Mouse (Mus musculus) hindbrain, embryonic 13.5 days (tissue): ENCODE data around the gene Inka1. TPM values are rescaled to one million over a fixed set of nuclear protein-coding genes. Genes with fewer than 3 reads are reported as not detected.

Experiments used
- ATAC-seq: fragments of 200-750 bp; cut with Nextera tagmentation; 2 replicates; pipeline ENCODE4 v1.8.0; 2017; ENCODE audit warnings: moderate TSS enrichment; ENCODE audit not compliant: low FRiP score
- H3K27ac ChIP-seq: fragments of 300-500 bp; sonication (generic); 2 replicates; pipeline ENCODE4 v1.5.1; 2015; ENCODE audit warnings: inconsistent platforms, mild to moderate bottlenecking, moderate library complexity
- H3K27me3 ChIP-seq: fragments of 300-500 bp; sonication (generic); 2 replicates; pipeline ENCODE4 v1.6.1; 2015; ENCODE audit warnings: mild to moderate bottlenecking, inconsistent platforms
- H3K36me3 ChIP-seq: fragments of 300-500 bp; sonication (generic); 2 replicates; pipeline ENCODE4 v1.6.1; 2015; ENCODE audit warnings: mild to moderate bottlenecking, inconsistent platforms
- H3K4me1 ChIP-seq: fragments of 300-500 bp; sonication (generic); replicated peaks from 2 replicates; pipeline ENCODE4 v1.6.1; 2015; ENCODE audit warnings: inconsistent platforms
- H3K4me2 ChIP-seq: fragments of 300-500 bp; sonication (generic); 2 replicates; pipeline ENCODE4 v1.6.1; 2015; ENCODE audit warnings: inconsistent platforms, mild to moderate bottlenecking, moderate library complexity
- H3K4me3 ChIP-seq: fragments of 300-500 bp; sonication (generic); 2 replicates; pipeline ENCODE4 v1.5.1; 2015; ENCODE audit warnings: mild to moderate bottlenecking, inconsistent platforms
- H3K9ac ChIP-seq: fragments of 300-500 bp; sonication (generic); 2 replicates; pipeline ENCODE4 v1.6.1; 2015; ENCODE audit warnings: mild to moderate bottlenecking, inconsistent platforms
- H3K9me3 ChIP-seq: fragments of 300-500 bp; sonication (generic); 2 replicates; pipeline ENCODE4 v1.6.1; 2016; ENCODE audit warnings: inconsistent platforms
- WGBS: fragments of 180-500 bp; shearing (Covaris S2); methylation state at CpG from one replicate; pipeline ENCODE4 v1.1.7; 2015; 5-methylcytosine and 5-hydroxymethylcytosine counted together
- polyA plus RNA-seq: library from polyadenylated mRNA; unstranded; fragments of >200 nt; fragmentation: Nextera tagmentation; extraction: Ambion mirVana; gene quantifications from 2 replicates; pipeline ENCODE4 v1.2.1, GENCODE M21; 2015

The Inka1 gene
- polyA plus RNA-seq, 1 experiment from 2014 or later = 20.2 TPM

GRCm38 (mm10) chr9:107936831-107937230 is 48.8 kb downstream of the Inka1 start:
- ATAC-seq = 0 out of 2 replicates have a peak, but pooled peaks have one; percentile 8

GRCm38 (mm10) chr9:107936215-107936822 is 49.4 kb downstream of the Inka1 start:
- Histone ChIP-seq H3K27me3 (peaks cover 27% of the 10 kb centered on the region), H3K9ac (peak overlapping the region; percentile 72), H3K4me1 (peaks cover 29% of the 10 kb centered on the region), H3K36me3 (no peaks in the 10 kb centered on the region), H3K4me2 (peak overlapping the region; percentile 91), H3K4me3 (peak overlapping the region; percentile 53), H3K9me3 (no peaks in the 10 kb centered on the region), H3K27ac (no peak overlapping the region)
- under 1% methylated on average over 29 of the region's 29 CpGs for WGBS
- ATAC-seq = peak; percentile 62

More at GRCm38 (mm10) chr9:107936831-107937230, 48.8 kb downstream of the Inka1 start:
- peaks cover 27% of the 10 kb centered on the region for H3K4me1 ChIP-seq
- H3K9me3 ChIP-seq = no peaks in the 10 kb centered on the region
- 8% methylated on average over 3 of the region's 3 CpGs for WGBS
- H3K36me3 ChIP-seq = no peaks in the 10 kb centered on the region
- peaks cover 27% of the 10 kb centered on the region for H3K27me3 ChIP-seq
- peak overlapping the region; percentile 72 for H3K9ac ChIP-seq
- peak overlapping the region; percentile 91 for H3K4me2 ChIP-seq
- peak overlapping the region; percentile 53 for H3K4me3 ChIP-seq
- no peak overlapping the region for H3K27ac ChIP-seq

GRCm38 (mm10) chr9:107935790-107936214 is 49.9 kb downstream of the Inka1 start:
- H3K27ac ChIP-seq = no peak overlapping the region
- ATAC-seq = peak; percentile 50

GRCm38 (mm10) chr9:107935374-107935773 is 50.3 kb downstream of the Inka1 start, which contains the start of gene Camkv:
TSS of gene Camkv (plus strand) at chr9:107935674.
- H3K27ac ChIP-seq = no peak within 1 kb of the TSS
- no peak for ATAC-seq
- peak within 1 kb of the TSS; percentile 53 for H3K4me3 ChIP-seq
- H3K9me3 ChIP-seq = no peaks in the 10 kb centered on the region
- peak within 1 kb of the TSS; percentile 91 for H3K4me2 ChIP-seq
- peak within 1 kb of the TSS; percentile 72 for H3K9ac ChIP-seq
- H3K36me3 ChIP-seq = no peaks in the 10 kb centered on the region
- peaks cover 27% of the 10 kb centered on the region for H3K27me3 ChIP-seq
- WGBS = 13% methylated on average over 3 of the region's 3 CpGs
- H3K4me1 ChIP-seq = peaks cover 29% of the 10 kb centered on the region

More at GRCm38 (mm10) chr9:107935790-107936214, 49.9 kb downstream of the Inka1 start:
- no peaks in the 10 kb centered on the region for H3K36me3 ChIP-seq
- H3K4me1 ChIP-seq = peaks cover 29% of the 10 kb centered on the region
- peak overlapping the region; percentile 91 for H3K4me2 ChIP-seq
- peak overlapping the region; percentile 53 for H3K4me3 ChIP-seq
- H3K9ac ChIP-seq = peak overlapping the region; percentile 72
- H3K27me3 ChIP-seq = peaks cover 27% of the 10 kb centered on the region
- H3K9me3 ChIP-seq = no peaks in the 10 kb centered on the region
- under 1% methylated on average over 40 of the region's 41 CpGs for WGBS

Other genes starting within 250 kb of the Inka1 start
- gene Rbm5, start 214.9 kb downstream of the Inka1 start, polyA plus RNA-seq = 277 and 286 TPM in 2 replicates
- 121 and 122 TPM in 2 replicates for gene Rbm6, start 112.6 kb downstream of the Inka1 start, polyA plus RNA-seq
- gene Mon1a, start 97.7 kb downstream of the Inka1 start, polyA plus RNA-seq = 25.2 and 25.5 TPM in 2 replicates
- gene Mst1r, start 79.0 kb downstream of the Inka1 start, polyA plus RNA-seq = 1.8 and 2.1 TPM in 2 replicates
- gene Actl11, start 57.4 kb downstream of the Inka1 start, polyA plus RNA-seq = not detected in 2 replicates
- 12.4 and 13.3 TPM in 2 replicates for gene Camkv, start 50.2 kb downstream of the Inka1 start, polyA plus RNA-seq
- gene Traip, start 35.7 kb downstream of the Inka1 start, polyA plus RNA-seq = 7.7 and 9.5 TPM in 2 replicates
- gene Uba7, start 10.4 kb downstream of the Inka1 start, polyA plus RNA-seq = 4.8 and 5.8 TPM in 2 replicates
- 1.1 and 1.4 TPM in 2 replicates for gene Gm20661, start 2.8 kb downstream of the Inka1 start, polyA plus RNA-seq
- 2.0 and 2.6 TPM in 2 replicates for gene Cdhr4, start 6.6 kb upstream of the Inka1 start, polyA plus RNA-seq
- gene Gm20662, start 10.5 kb upstream of the Inka1 start, polyA plus RNA-seq = 0.60 and 0.79 TPM in 2 replicates
- gene Ip6k1, start 16.6 kb upstream of the Inka1 start, polyA plus RNA-seq = 103 and 107 TPM in 2 replicates
- 20.1 and 21.1 TPM in 2 replicates for gene Gmppb, start 63.4 kb upstream of the Inka1 start, polyA plus RNA-seq
- 3.1 and 3.4 TPM in 2 replicates for gene Amigo3, start 67.3 kb upstream of the Inka1 start, polyA plus RNA-seq
- not detected in 2 replicates for gene Mst1, start 94.6 kb upstream of the Inka1 start, polyA plus RNA-seq
- gene Rnf123, start 97.5 kb upstream of the Inka1 start, polyA plus RNA-seq = 42.8 and 43.1 TPM in 2 replicates
- 57.7 and 57.8 TPM in 2 replicates for gene Apeh, start 108.7 kb upstream of the Inka1 start, polyA plus RNA-seq
- 8.3 and 8.7 TPM in 2 replicates for gene Bsn, start 204.5 kb upstream of the Inka1 start, polyA plus RNA-seq